Mouse (Mus musculus) midbrain, postnatal 0 days (tissue): ENCODE results near the gene Ccna1. TPM values are rescaled to one million over a fixed set of nuclear protein-coding genes. Genes with fewer than 3 reads are reported as not detected.

ENCODE experiments used
- ATAC-seq: fragments of 200-750 bp; cut with Nextera tagmentation; 2 replicates; pipeline ENCODE4 v1.8.0; 2017; ENCODE audit warnings: moderate number of reproducible peaks, mild to moderate bottlenecking, moderate TSS enrichment, moderate library complexity; ENCODE audit not compliant: low FRiP score
- DNase-seq: peaks from one replicate; pipeline ENCODE4 v3.0.0-alpha.2; 2015; ENCODE audit warnings: low spot score
- H3K27ac ChIP-seq: fragments of 300-500 bp; sonication (generic); 2 replicates; pipeline ENCODE4 v1.5.1; 2014; ENCODE audit warnings: low read depth, mild to moderate bottlenecking, low read length, mixed read lengths
- H3K27me3 ChIP-seq: fragments of 300-500 bp; sonication (generic); 2 replicates; pipeline ENCODE4 v1.6.1; 2014; ENCODE audit warnings: low read length, control low read depth, mixed read lengths; ENCODE audit not compliant: insufficient read depth
- H3K36me3 ChIP-seq: fragments of 300-500 bp; sonication (generic); 2 replicates; pipeline ENCODE4 v1.6.1; 2014; ENCODE audit warnings: low read length, control low read depth, mixed read lengths; ENCODE audit not compliant: insufficient read depth
- H3K4me1 ChIP-seq: fragments of 300-500 bp; sonication (generic); 2 replicates; pipeline ENCODE4 v1.6.1; 2014; ENCODE audit warnings: mild to moderate bottlenecking, control low read depth, antibody characterized with exemption, low read length, mixed read lengths; ENCODE audit not compliant: insufficient read depth
- H3K4me2 ChIP-seq: fragments of 300-500 bp; sonication (generic); 2 replicates; pipeline ENCODE4 v1.6.1; 2014; ENCODE audit warnings: low read depth, mild to moderate bottlenecking, low read length, mixed read lengths; ENCODE audit not compliant: poor library complexity, severe bottlenecking
- H3K4me3 ChIP-seq: fragments of 300-500 bp; sonication (generic); 2 replicates; pipeline ENCODE4 v1.5.1; 2014; ENCODE audit warnings: low read depth, mild to moderate bottlenecking, low read length, moderate library complexity
- H3K9ac ChIP-seq: fragments of 300-500 bp; sonication (generic); replicated peaks from 2 replicates; pipeline ENCODE4 v1.6.1; 2014; ENCODE audit warnings: mild to moderate bottlenecking, low read length, moderate library complexity, mixed read lengths; ENCODE audit not compliant: poor library complexity, severe bottlenecking
- H3K9me3 ChIP-seq: fragments of 300-500 bp; sonication (generic); 2 replicates; pipeline ENCODE4 v1.6.1; 2016; ENCODE audit warnings: low read length, control low read depth
- CTCF ChIP-seq: IDR thresholded peaks from 2 replicates; pipeline ENCODE4 v1.5.1; 2016; ENCODE audit warnings: antibody characterized with exemption, mild to moderate bottlenecking
- WGBS: fragments of 180-500 bp; shearing (Covaris S2); extraction: QIAGEN DNeasy Blood & Tissue Kit; methylation state at CpG from one replicate; pipeline ENCODE4 v1.1.7; 2014; 5-methylcytosine and 5-hydroxymethylcytosine counted together
- polyA plus RNA-seq: library from polyadenylated mRNA; unstranded; fragments of >200 nt; fragmentation: Nextera tagmentation; extraction: Ambion mirVana; gene quantifications from 2 replicates; pipeline ENCODE4 v1.2.1, GENCODE M21; 2015
- total RNA-seq: library from RNA; depleted of rRNA; stranded (reverse); fragments of >200 nt; gene quantifications from 2 replicates; pipeline ENCODE4 v1.2.3, GENCODE M21; 2014

Ccna1 gene
- total and polyA plus RNA-seq, 2 experiments from 2014 or later = 2.9 to 3.6 TPM

- Histone ChIP-seq H3K9me3 (no peaks in the 10 kb centered on the region), H3K9ac (no peak overlapping the region), H3K27ac (no peak overlapping the region), H3K4me1 (no peaks in the 10 kb centered on the region), H3K27me3 (no peaks in the 10 kb centered on the region), H3K36me3 (no peaks in the 10 kb centered on the region), H3K4me2 (no peak overlapping the region), H3K4me3 (no peak overlapping the region)
- no peak for TF ChIP-seq CTCF
- WGBS = 65% methylated on average over 9 of the region's 9 CpGs
- ATAC-seq (no peak), DNase-seq (peak; percentile 40)
These were observed 7.4 kb upstream of the Ccna1 start for GRCm38 (mm10) chr3:55062653-55063052.

DNA sequence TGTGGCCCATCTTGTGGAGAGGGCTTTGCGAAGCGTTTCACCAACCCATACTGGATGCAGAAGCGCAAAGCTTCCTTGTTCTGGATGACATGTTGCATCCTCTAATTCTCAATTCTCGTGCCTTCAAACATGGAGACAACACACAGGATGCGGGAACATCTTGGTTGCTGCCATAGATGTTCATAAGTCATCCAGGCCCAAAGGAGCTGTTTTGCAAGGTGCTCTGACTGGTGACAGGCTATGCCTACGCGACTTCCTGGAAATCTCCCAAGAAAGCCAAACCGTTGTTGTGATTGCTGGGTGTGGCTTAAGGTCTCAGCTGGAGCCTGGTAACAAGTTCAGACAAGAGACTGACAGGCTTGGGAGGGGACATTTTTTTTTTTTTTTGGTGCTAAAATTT lies 1.1 kb upstream of the Ccna1 start:
- Histone ChIP-seq H3K27ac (no peak overlapping the region), H3K27me3 (no peaks in the 10 kb centered on the region), H3K9me3 (no peaks in the 10 kb centered on the region), H3K36me3 (no peaks in the 10 kb centered on the region), H3K4me3 (no peak overlapping the region), H3K9ac (no peak overlapping the region), H3K4me2 (no peak overlapping the region), H3K4me1 (peaks cover 3% of the 10 kb centered on the region; the same call in 1 of the 2 replicates)
- no peak for DNase-seq
- ATAC-seq = no peak
- 72% methylated on average over 8 of the region's 8 CpGs for WGBS
- no peak for TF ChIP-seq CTCF

DNA sequence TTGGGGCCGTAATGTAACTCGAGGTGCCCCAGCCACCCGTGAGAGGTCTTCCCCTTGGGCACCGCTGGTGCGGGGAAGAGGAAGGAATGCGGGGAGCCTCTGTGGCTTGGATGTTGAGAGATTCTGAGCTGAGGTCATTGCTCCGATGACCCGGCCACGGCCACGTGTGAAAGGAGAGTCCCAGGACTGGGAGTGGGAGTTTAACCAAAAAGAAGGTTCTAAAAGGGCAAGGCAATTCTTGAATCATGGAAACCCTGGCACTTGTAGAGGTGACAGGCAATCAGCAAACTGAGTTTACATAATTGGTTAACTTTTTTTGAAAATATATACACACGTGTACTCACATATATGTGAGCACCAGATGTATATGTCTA lies 433 bp upstream of the Ccna1 start:
- 7% methylated on average over 11 of the region's 11 CpGs for WGBS
- no peak for TF ChIP-seq CTCF
- Histone ChIP-seq H3K9me3 (no peaks in the 10 kb centered on the region), H3K9ac (peak overlapping the region; percentile 72), H3K36me3 (no peaks in the 10 kb centered on the region), H3K4me3 (peak overlapping the region; percentile 65), H3K27me3 (no peaks in the 10 kb centered on the region), H3K27ac (no peak overlapping the region), H3K4me2 (peak overlapping the region; percentile 97), H3K4me1 (peaks cover 3% of the 10 kb centered on the region; the same call in 1 of the 2 replicates)
- no peak for DNase-seq
- ATAC-seq = 0 out of 2 replicates have a peak, but pooled peaks have one; percentile 7

GRCm38 (mm10) chr3:55054231-55054630 lies 1.1 kb downstream of the Ccna1 start:
- H3K36me3 ChIP-seq = no peaks in the 10 kb centered on the region
- ATAC-seq = no peak
- TF ChIP-seq CTCF = no peak
- H3K27me3 ChIP-seq = no peaks in the 10 kb centered on the region
- 51% methylated on average over 6 of the region's 6 CpGs for WGBS
- no peak overlapping the region for H3K9ac ChIP-seq
- no peaks in the 10 kb centered on the region for H3K9me3 ChIP-seq
- H3K4me2 ChIP-seq = peak overlapping the region; percentile 97
- H3K4me1 ChIP-seq = peaks cover 3% of the 10 kb centered on the region; the same call in 1 of the 2 replicates
- no peak overlapping the region for H3K4me3 ChIP-seq
- no peak overlapping the region for H3K27ac ChIP-seq
- no peak for DNase-seq

GRCm38 (mm10) chr3:55044601-55045370 lies 10.5 kb downstream of the Ccna1 start:
- Histone ChIP-seq H3K4me1 (no peaks in the 10 kb centered on the region), H3K9me3 (no peaks in the 10 kb centered on the region), H3K4me2 (no peak overlapping the region), H3K36me3 (no peaks in the 10 kb centered on the region), H3K4me3 (no peak overlapping the region), H3K9ac (no peak overlapping the region), H3K27me3 (no peaks in the 10 kb centered on the region), H3K27ac (no peak overlapping the region)
- ATAC-seq (no peak), DNase-seq (peak; percentile 66)
- WGBS = 71% methylated on average over 8 of the region's 8 CpGs
- no peak for TF ChIP-seq CTCF

GRCm38 (mm10) chr3:55037608-55038007 lies 17.7 kb downstream of the Ccna1 start:
- WGBS = 88% methylated on average over 5 of the region's 5 CpGs
- H3K9me3 ChIP-seq = no peaks in the 10 kb centered on the region
- H3K36me3 ChIP-seq = no peaks in the 10 kb centered on the region
- no peak overlapping the region for H3K9ac ChIP-seq
- no peaks in the 10 kb centered on the region for H3K27me3 ChIP-seq
- DNase-seq (no peak), ATAC-seq (no peak)
- no peak overlapping the region for H3K4me3 ChIP-seq
- no peak for TF ChIP-seq CTCF
- no peaks in the 10 kb centered on the region for H3K4me1 ChIP-seq
- no peak overlapping the region for H3K27ac ChIP-seq
- H3K4me2 ChIP-seq = no peak overlapping the region
